ENCODE assay signal across 9 mouse cellular contexts in the genomic region with DNA sequence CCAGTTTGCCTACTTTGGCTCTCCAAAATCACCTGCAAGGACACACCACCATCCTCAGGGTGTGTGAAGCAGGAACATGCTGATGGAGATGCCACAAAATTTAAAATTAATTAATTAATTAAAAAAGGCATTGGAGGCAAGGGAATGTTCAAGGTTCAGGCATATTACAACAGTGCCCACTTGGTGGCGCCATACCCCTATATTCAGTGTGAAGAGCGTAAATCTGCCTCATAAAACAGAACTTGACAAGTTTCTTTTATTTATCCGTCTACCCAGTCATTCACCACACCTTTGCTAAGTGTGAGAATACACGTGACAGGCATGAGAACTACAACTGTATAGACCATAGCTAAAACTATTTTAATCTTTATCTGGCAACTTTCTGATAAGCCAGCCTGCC.
A peak's percentile ranks its signal among the peaks of the same experiment; 100 is the strongest.
DNase-seq lines count a peak whose midpoint lies in the region; ATAC-seq and TF ChIP-seq lines count a peak whose summit lies in the region.
"Had no signal": no experiment of that assay in that cellular context is flagged by ENCODE, and none has a peak within 500 bp of the region (broad histone marks: within the 10 kb centered on the region; RNA-seq: fewer than 3 reads in every experiment).

No protein-coding gene starts in this region.

- TF ChIP-seq EP300 in CH12.LX (IDR thresholded peaks at IDR 0.05; ENCODE audit: low read length), result no peak

- 36% methylated on average over 4 of the region's 4 CpGs for WGBS in hindbrain, embryonic 10.5 days
- 32% methylated on average over 4 of the region's 4 CpGs for WGBS in hindbrain, embryonic 12.5 days
- 24% methylated on average over 4 of the region's 4 CpGs for WGBS in forebrain, embryonic 16.5 days

- peak; percentile 37 for DNase-seq in hindbrain, embryonic 10.5 days (ENCODE audit: low spot score)
- peak; percentile 61 for DNase-seq in CH12.LX (ENCODE audit: extremely low read depth)
- peak; percentile 5 for DNase-seq in c-Kit-positive CD71-positive TER-119-positive erythroid progenitor cells, embryonic 14.5 days (ENCODE audit: low spot score)
- peak; percentile 67 to 72 for DNase-seq in layer of hippocampus, postnatal 14 days (ENCODE audit: low spot score in 2 of 2)
- DNase-seq in mesoderm, embryonic 11.5 days (ENCODE audit: low read depth, low spot score), result peak; percentile 43
- no peak for DNase-seq in T-cell, adult 2 months (ENCODE audit: low spot score)

- dilution Hi-C loops in CH12.LX (cut with MboI; ENCODE audit: extremely low pct_ligation_motif_present, extremely low pct_unique_long_range_greater_than_20kb, low sequenced_read_pairs), result no loop called here

- no peak for TF ChIP-seq POLR2A in CH12.LX (IDR thresholded peaks at IDR 0.05; ENCODE audit: low read depth, low read length)

- no peaks in the 10 kb centered on the region for H3K9me3 ChIP-seq in hindbrain, embryonic 10.5 days
- no peaks in the 10 kb centered on the region for H3K9me3 ChIP-seq in hindbrain, embryonic 12.5 days (replicated peaks)
- H3K9me3 ChIP-seq in CH12.LX (replicated peaks; ENCODE audit: low read length), result no peaks in the 10 kb centered on the region
- H3K9me3 ChIP-seq in forebrain, embryonic 16.5 days (ENCODE audit: control insufficient read depth, low read length), result no peaks in the 10 kb centered on the region
- H3K9me3 ChIP-seq: lung, embryonic 15.5 days had no signal

- no peak overlapping the region for H3K27ac ChIP-seq in hindbrain, embryonic 10.5 days
- no peak overlapping the region for H3K27ac ChIP-seq in hindbrain, embryonic 12.5 days
- no peak overlapping the region for H3K27ac ChIP-seq in CH12.LX (ENCODE audit: insufficient read depth, low read depth)
- no peak overlapping the region for H3K27ac ChIP-seq in forebrain, embryonic 16.5 days (ENCODE audit: low read length)
- H3K27ac ChIP-seq: lung, embryonic 15.5 days had no signal

- H3K4me3 ChIP-seq in hindbrain, embryonic 10.5 days, result no peak overlapping the region
- no peak overlapping the region for H3K4me3 ChIP-seq in hindbrain, embryonic 12.5 days
- no peak overlapping the region for H3K4me3 ChIP-seq in CH12.LX (replicated peaks in 1 of 3; ENCODE audit: low read depth in 2 of 3, low read length in 2 of 3, poor library complexity in 1 of 3)
- no peak overlapping the region for H3K4me3 ChIP-seq in forebrain, embryonic 16.5 days (replicated peaks; ENCODE audit: low read length)
- H3K4me3 ChIP-seq: lung, embryonic 15.5 days had no signal

- in situ Hi-C loops in CH12.LX (cut with MboI; ENCODE audit: low pct_ligation_motif_present, low pct_unique_long_range_greater_than_20kb, low sequenced_read_pairs), result no loop called here

- peak; percentile 74 for TF ChIP-seq RAD21 in CH12.LX (IDR thresholded peaks at IDR 0.05; ENCODE audit: low read depth, low read length)

- ATAC-seq in hindbrain, embryonic 12.5 days (ENCODE audit: low FRiP score), result no peak
- 0 out of 2 replicates have a peak, but pooled peaks have one; percentile 7 for ATAC-seq in forebrain, embryonic 16.5 days

- H3K4me2 ChIP-seq in hindbrain, embryonic 12.5 days (replicated peaks), result no peak overlapping the region
- H3K4me2 ChIP-seq in CH12.LX (ENCODE audit: insufficient read depth, low read depth, poor library complexity, severe bottlenecking), result no peak overlapping the region
- no peak overlapping the region for H3K4me2 ChIP-seq in forebrain, embryonic 16.5 days (ENCODE audit: low read length)
- H3K4me2 ChIP-seq: lung, embryonic 15.5 days had no signal

- H3K27me3 ChIP-seq in hindbrain, embryonic 10.5 days (ENCODE audit: insufficient read depth, poor library complexity, severe bottlenecking), result no peaks in the 10 kb centered on the region
- no peaks in the 10 kb centered on the region for H3K27me3 ChIP-seq in hindbrain, embryonic 12.5 days
- no peaks in the 10 kb centered on the region for H3K27me3 ChIP-seq in CH12.LX (replicated peaks)
- no peaks in the 10 kb centered on the region for H3K27me3 ChIP-seq in forebrain, embryonic 16.5 days (replicated peaks; ENCODE audit: control insufficient read depth, insufficient read depth, low read length)
- H3K27me3 ChIP-seq: lung, embryonic 15.5 days had no signal

- H3K36me3 ChIP-seq in hindbrain, embryonic 10.5 days, result no peaks in the 10 kb centered on the region
- H3K36me3 ChIP-seq in hindbrain, embryonic 12.5 days, result no peaks in the 10 kb centered on the region
- no peaks in the 10 kb centered on the region for H3K36me3 ChIP-seq in CH12.LX (replicated peaks in 1 of 2; ENCODE audit: control insufficient read depth in 1 of 2, insufficient read depth in 1 of 2, low read length in 1 of 2)
- H3K36me3 ChIP-seq in forebrain, embryonic 16.5 days (ENCODE audit: control insufficient read depth, insufficient read depth), result no peaks in the 10 kb centered on the region
- H3K36me3 ChIP-seq: lung, embryonic 15.5 days had no signal

- no peak overlapping the region for H3K9ac ChIP-seq in hindbrain, embryonic 12.5 days
- H3K9ac ChIP-seq in CH12.LX (ENCODE audit: insufficient read depth, low read depth), result no peak overlapping the region
- no peak overlapping the region for H3K9ac ChIP-seq in forebrain, embryonic 16.5 days (replicated peaks; ENCODE audit: low read depth, low read length)
- H3K9ac ChIP-seq: lung, embryonic 15.5 days had no signal

- H3K4me1 ChIP-seq in hindbrain, embryonic 10.5 days (replicated peaks), result no peaks in the 10 kb centered on the region
- no peaks in the 10 kb centered on the region for H3K4me1 ChIP-seq in hindbrain, embryonic 12.5 days
- H3K4me1 ChIP-seq in CH12.LX (ENCODE audit: control insufficient read depth in 1 of 2, insufficient read depth in 2 of 2), result peaks cover 0 to 7% of the 10 kb centered on the region in 2 experiments; a peak in 2 of 4 replicates
- H3K4me1 ChIP-seq in forebrain, embryonic 16.5 days (replicated peaks; ENCODE audit: control insufficient read depth, insufficient read depth, low read length), result peaks cover 7% of the 10 kb centered on the region
- H3K4me1 ChIP-seq: lung, embryonic 15.5 days had no signal

- TF ChIP-seq CTCF in CH12.LX (conservative IDR thresholded peaks at IDR 0.05 in 1 of 2, IDR thresholded peaks at IDR 0.05 in 1 of 2; ENCODE audit: low read depth in 2 of 2, low read length in 2 of 2), result peak; percentile 74 to 75; a peak in 3 of 4 replicates

- no peaks in the 10 kb centered on the region for H3K79me2 ChIP-seq in CH12.LX (replicated peaks; ENCODE audit: control insufficient read depth, extremely low read depth, insufficient read depth, poor library complexity, severe bottlenecking)

TF ChIP-seq in CH12.LX, 34 proteins besides CTCF, POLR2A, EP300 and RAD21:
- TF ChIP-seq ZNF384 (IDR thresholded peaks at IDR 0.05; ENCODE audit: low read depth, low read length), result no peak
- TF ChIP-seq ETS1 (conservative IDR thresholded peaks at IDR 0.05; ENCODE audit: low read depth, low read length), result no peak
- no peak for TF ChIP-seq MEF2A (IDR thresholded peaks at IDR 0.05; ENCODE audit: borderline replicate concordance, low read depth, low read length)
- no peak for TF ChIP-seq BHLHE40 (IDR thresholded peaks at IDR 0.05; ENCODE audit: low read depth, low read length)
- TF ChIP-seq ELF1 (IDR thresholded peaks at IDR 0.05; ENCODE audit: low read depth, low read length), result no peak
- TF ChIP-seq JUN (IDR thresholded peaks at IDR 0.05; ENCODE audit: insufficient read depth, low read depth, low read length), result no peak
- TF ChIP-seq SMC3 (IDR thresholded peaks at IDR 0.05; ENCODE audit: low read depth, low read length), result peak; percentile 36; the same call in 1 of the 2 replicates
